Mouse (Mus musculus) heart, postnatal 0 days (tissue): Measurements from ENCODE around the gene Esr1.

Source experiments
- CTCF ChIP-seq: IDR thresholded peaks from 2 replicates; pipeline ENCODE4 v1.5.1; 2016; ENCODE audit warnings: antibody characterized with exemption, control low read depth, low read depth
- EP300 ChIP-seq: IDR thresholded peaks from 2 replicates; pipeline ENCODE4 v1.6.1; 2016; ENCODE audit warnings: antibody characterized with exemption, low read depth

DNA sequence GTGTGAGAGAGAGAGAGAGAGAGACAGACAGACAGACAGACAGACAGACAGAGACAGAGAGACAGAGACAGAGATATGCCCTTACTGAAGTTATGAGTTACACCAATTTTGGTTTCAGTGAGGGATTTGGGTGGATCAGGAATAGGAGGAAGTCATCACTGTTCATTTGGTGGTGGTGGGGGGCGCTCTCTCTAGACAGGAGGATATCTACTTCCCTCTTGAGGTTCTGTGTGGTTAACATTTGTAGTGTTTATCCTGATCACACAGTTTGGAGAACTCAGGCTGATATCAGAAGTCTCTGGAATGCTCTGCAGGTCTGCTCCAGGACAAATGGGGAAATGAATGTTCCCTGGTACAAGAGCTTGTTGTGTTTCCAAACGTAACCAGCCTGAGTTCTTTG is 312.2 kb downstream of the Esr1 start:
- no peak for TF ChIP-seq CTCF
- TF ChIP-seq EP300: no peak
